Mouse (Mus musculus) liver, postnatal 0 days (tissue): Measurements from ENCODE around the gene Gm9732.
"Not testable (repeated sequence)": the region's sequence is repeated elsewhere in the genome, so short reads cannot be mapped to it uniquely, and the experiment has no call there.

Experiments
- CTCF ChIP-seq: sonication (generic); IDR thresholded peaks from 2 replicates; pipeline ENCODE4 v1.5.1; 2016; ENCODE audit warnings: antibody characterized with exemption, low read depth
- EP300 ChIP-seq: IDR thresholded peaks from 2 replicates; pipeline ENCODE4 v1.6.1; 2016; ENCODE audit warnings: antibody characterized with exemption, low read depth, mild to moderate bottlenecking

DNA sequence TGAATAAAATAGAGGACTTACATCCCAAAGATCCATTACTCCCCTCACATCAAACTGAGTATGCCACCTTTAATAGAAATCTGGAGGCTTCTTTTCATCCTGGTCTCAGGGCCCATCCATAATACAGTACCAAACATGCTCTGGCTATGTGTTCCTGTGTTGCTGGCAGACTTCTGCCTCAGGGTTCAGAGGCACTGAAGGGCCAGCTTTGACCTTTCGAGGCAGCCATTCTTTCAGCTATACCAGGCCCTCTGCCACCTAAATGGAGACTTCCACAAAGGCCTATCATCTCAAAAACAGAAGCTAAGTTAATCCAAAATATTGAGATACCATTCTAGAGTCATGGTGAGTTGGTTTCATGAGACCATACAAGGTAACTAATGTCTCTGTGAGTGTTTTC, 18.3 kb upstream of the Gm9732 start:
- not testable (repeated sequence) for TF ChIP-seq CTCF, EP300
